Mouse (Mus musculus): ENCODE results near the gene Kcnq1.

GRCm38 (mm10) chr7:143059202-143059870, 46.8 kb upstream of the Kcnq1 start:
- no peak for TF ChIP-seq USF1 (IDR thresholded peaks at IDR 0.05; ENCODE audit: low read depth)
- no peak for TF ChIP-seq CTCF (IDR thresholded peaks at IDR 0.05; ENCODE audit: control insufficient read depth, insufficient read depth, insufficient read length)
- no peak for TF ChIP-seq MAX (IDR thresholded peaks at IDR 0.05)
- TF ChIP-seq MYOD1 (IDR thresholded peaks at IDR 0.05; ENCODE audit: control insufficient read depth, insufficient read length, low read depth) = no peak
- no peak for TF ChIP-seq MYOG (IDR thresholded peaks at IDR 0.05; ENCODE audit: control insufficient read depth, extremely low read depth, insufficient read length)
- TF ChIP-seq CEBPB (IDR thresholded peaks at IDR 0.05; ENCODE audit: low read depth) = no peak

Data from C2C12 (cell line).